Mouse (Mus musculus) frontal cortex, postnatal 14 days (tissue): ENCODE results near the gene Vps52.

Experiments
- DNase-seq, 2 experiments: peaks; one replicate each; pipeline ENCODE4 v3.0.0; 2022; ENCODE audit warnings: low spot score in 2 of 2

Vps52 gene

DNA sequence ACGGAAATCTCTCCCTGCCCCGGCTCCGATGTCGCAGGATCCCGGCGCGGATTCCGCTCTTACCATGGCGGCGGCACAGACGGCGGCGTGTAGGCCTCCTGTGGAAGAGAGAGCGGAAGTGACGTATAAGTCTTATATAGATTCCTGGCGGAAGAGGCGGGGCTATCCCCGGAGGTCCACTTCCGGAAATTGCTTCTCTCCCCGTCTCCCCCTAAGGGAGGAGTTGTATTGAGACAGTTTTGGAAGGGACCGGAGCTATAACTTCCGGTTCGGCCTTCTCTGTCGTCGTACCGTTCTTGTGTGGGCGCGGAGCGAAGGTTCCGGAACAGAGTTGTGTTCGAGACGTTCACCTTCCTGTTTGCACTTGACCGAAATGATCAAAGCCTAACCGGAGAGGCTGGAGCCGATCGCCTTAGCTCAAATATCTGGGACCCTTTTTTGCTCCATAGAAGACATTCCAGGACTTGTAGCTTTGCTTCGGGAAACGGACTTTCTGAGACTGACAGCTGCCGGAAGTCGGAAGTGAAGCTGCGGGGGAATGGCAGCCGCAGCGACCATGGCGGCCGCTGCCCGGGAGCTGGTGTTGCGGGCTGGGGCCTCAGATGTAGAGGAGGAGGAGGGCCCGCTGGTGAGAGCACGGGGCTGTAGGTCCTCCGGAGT lies at the start of gene Vps52, which contains the start of gene Rps18:
Vps52 (plus strand) TSS at position 258 of the 660 bp plus-strand sequence.
Rps18 (minus strand) TSS at position 447 of the 660 bp plus-strand sequence.
- DNase-seq, result peak; percentile 96

DNA sequence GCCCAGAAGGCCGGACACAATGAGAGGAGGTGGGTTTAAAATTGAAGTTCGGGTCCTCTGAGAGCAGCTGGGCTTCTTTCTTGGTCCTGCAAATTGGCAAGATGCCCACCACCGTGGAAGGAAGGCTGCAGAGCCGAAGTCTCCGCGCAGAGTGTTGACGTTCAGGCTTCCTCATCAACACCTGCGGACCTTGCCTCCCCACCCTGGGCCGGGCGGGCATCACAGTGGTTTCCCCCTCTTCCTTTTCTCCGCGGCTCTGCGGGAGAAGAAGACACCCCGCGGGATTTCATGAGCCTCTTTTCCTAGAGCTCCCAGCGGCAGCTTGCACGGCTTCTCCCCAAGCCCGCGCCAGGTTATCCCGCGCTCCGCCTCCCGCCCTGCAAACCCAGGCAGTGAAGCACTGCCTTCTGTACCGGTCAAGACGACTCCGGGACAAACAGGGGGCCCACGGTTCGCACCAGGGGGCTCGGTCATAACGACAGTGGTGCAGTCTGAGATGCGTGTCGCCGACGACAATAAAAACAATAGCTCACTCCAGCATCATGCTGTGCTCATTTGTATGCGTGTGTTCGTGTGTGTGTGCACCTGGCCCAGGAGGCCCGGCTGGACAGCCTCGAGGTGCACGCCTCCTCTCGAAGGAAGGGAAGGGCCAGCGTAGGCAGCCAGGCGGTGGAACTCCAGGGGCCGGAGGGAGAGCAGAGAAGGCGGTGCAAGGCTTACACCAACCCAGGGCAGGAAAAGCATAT lies 47.1 kb upstream of the Vps52 start:
- peak; percentile 51 to 56 for DNase-seq

DNA sequence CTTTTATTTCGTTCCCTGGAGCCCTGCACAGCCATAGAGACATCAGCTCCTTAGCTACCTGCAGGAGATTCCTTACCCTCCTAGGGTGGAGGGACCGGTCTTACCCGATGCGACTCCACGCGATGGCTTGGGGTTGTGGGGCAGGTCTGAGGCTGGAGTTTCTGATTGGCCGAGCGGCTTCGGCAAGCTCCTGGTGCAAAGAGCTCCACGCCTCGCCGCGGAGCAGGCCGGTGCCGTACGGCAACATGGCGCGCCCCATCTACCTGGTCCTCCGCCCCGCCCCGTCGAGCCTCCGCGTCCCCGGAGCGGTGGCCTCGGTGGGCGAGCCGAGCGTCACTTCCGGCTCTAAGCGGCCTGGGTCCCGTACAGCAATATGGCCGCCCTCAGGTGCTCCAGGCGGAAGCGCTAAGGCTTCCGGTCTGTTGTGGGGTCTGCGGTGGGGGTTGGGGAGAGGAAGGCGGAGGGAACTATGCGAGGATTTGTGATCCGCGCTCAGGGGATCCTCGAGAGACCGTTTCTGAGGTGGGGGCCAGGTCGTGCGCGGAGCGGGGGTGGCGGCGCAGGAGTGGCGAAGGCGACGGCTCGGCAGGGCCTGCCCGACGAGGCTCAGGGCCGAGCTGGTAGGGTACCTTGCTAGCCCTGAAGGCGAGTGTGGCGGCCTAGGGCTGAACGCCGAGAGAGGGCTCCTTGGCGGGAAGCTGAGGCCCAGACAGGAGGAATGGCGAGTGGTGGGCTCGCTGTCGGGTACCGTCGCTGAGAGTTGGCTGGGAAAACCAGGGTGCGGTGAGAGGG lies 46.3 kb upstream of the Vps52 start, which contains the start of gene Daxx:
Daxx (plus strand) TSS at position 338 of the 792 bp plus-strand sequence.
- DNase-seq, result peak; percentile 95 to 97

DNA sequence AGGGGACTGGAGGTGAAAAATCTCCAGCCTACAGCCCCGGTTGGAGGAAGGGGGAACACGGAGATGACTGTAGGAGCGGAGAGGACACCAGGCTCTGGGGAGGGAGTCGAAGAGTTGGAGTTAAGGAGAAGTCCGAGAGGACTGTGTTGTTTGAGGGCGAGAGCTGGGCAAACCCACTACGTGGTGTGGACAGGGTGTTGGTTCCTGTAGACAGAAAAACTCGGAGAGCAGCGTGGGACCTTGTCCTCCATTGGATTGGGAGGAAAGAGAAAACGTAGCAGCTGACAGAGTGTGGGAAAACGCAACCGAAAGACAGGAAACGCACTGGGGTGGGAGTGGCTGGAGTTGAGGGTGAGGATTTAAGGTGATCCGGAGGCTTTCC lies 45.8 kb upstream of the Vps52 start:
- no peak for DNase-seq

DNA sequence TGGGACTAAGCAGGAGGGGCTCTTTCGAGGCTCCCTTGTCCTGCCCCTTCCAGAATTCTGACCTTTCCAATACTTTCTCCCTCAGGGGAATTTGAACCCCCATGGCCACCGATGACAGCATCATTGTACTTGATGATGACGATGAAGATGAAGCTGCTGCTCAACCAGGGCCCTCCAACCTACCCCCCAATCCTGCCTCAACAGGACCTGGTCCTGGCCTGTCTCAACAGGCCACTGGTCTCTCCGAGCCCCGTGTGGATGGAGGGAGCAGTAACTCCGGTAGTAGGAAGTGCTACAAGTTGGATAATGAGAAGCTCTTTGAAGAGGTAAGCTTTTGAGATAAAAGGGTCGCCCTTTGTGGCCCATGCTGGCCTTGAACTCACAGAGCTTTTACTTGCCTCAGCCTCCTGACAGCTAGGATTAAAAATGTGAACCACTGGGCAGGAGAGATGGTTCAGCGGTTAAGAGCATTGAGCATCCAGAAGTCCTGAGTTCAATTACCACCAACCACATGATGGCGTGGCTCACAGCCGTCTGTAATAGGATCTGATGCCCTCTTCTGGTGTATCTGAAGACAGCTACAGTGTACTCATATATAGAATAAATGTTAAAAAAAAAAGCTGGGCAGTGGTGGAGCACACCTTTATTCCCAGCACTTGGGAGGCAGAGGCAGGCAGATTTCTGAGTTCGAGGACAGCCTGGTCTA lies 45.1 kb upstream of the Vps52 start:
- DNase-seq, result no peak

DNA sequence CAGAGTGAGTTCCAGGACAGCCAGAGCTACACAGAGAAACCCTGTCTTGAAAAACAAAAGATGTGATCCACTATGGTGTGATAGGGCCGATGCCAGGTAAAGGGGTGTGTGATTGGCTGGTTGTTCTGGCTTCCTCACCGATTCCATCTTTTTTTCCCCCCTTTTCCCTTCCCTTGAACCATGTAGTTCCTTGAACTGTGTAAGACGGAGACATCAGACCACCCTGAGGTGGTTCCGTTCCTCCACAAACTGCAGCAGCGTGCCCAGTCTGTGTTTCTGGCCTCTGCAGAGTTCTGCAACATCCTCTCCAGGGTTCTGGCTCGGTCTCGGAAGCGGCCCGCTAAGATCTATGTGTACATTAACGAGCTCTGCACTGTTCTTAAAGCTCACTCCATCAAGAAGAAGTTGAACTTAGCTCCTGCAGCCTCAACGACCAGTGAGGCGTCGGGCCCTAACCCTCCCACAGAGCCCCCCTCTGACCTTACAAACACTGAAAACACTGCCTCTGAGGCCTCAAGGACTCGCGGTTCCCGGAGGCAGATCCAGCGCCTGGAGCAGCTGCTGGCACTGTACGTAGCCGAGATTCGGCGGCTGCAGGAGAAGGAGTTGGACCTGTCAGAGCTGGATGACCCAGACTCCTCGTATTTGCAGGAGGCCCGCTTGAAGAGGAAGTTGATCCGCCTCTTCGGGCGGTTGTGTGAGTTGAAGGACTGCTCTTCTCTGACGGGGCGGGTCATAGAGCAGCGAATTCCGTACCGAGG lies 44.4 kb upstream of the Vps52 start:
- peak in 1 of 2 experiments; percentile 5 for DNase-seq

DNA sequence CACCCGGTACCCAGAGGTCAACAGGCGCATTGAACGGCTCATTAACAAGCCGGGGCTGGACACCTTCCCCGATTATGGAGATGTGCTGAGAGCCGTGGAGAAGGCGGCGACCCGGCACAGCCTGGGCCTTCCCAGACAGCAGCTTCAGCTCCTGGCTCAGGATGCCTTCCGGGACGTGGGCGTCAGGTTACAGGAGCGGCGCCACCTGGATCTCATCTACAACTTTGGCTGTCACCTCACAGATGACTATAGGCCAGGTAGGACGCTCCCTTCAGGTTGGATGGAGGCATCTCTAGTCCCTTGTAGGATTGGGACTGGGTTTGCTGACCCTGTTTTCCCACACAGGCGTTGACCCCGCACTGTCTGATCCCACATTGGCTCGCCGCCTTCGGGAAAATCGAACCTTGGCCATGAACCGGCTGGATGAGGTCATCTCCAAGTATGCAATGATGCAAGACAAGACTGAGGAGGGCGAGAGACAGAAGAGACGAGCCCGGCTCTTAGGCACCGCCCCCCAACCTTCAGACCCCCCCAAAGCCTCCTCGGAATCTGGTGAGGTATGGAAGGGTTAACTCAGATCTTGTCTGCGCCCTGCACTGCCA lies 43.7 kb upstream of the Vps52 start:
- DNase-seq, result no peak

DNA sequence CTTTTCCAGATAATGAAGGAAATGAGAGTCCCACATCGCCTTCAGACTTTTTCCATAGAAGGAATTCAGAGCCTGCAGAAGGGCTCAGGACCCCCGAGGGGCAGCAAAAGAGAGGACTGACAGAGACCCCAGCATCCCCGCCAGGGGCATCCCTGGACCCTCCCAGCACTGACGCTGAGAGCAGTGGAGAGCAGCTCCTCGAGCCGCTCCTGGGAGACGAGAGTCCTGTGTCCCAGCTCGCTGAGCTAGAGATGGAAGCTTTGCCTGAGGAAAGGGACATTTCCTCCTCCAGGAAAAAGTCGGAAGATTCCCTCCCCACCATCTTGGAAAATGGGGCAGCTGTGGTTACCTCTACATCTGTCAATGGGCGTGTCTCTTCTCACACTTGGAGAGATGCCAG lies 42.3 kb upstream of the Vps52 start:
- no peak for DNase-seq

DNA sequence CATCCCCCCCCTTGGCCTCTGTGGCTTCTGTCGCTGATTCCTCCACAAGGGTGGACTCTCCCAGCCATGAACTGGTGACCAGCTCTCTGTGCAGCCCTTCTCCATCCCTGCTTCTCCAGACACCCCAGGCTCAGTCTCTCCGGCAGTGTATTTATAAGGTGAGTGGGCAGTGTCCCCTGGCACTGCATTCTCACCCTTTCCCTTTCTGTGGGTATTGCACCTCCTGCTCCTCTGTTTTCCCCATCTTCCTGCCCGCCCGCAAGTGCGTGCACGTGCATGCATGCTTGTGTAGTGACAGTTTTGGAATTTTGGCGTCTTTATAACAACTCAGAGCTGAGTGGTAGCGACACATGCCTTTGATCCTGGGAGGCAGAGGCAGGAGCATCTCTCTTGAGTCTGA lies 41.7 kb upstream of the Vps52 start:
- no peak for DNase-seq

DNA sequence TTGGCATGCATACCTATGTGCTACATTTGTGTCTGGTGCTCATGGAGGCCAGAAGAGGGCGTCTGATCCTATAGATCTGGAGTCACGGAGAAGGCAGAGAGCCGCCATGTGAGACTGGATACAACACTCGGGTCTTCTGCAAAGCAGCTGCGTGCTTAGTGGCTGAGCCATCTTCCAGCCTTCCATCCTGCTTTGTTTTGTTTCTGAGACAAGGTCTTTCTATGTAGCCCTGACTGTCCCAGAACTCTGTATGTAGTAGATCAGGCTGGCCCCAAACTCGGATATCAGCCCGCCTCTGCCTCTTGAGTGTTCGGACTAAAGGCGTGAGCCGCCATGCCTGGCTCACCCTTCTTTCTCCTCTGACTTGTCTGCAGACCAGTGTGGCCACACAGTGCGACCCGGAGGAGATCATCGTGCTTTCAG lies 40.6 kb upstream of the Vps52 start:
- no peak for DNase-seq

DNA sequence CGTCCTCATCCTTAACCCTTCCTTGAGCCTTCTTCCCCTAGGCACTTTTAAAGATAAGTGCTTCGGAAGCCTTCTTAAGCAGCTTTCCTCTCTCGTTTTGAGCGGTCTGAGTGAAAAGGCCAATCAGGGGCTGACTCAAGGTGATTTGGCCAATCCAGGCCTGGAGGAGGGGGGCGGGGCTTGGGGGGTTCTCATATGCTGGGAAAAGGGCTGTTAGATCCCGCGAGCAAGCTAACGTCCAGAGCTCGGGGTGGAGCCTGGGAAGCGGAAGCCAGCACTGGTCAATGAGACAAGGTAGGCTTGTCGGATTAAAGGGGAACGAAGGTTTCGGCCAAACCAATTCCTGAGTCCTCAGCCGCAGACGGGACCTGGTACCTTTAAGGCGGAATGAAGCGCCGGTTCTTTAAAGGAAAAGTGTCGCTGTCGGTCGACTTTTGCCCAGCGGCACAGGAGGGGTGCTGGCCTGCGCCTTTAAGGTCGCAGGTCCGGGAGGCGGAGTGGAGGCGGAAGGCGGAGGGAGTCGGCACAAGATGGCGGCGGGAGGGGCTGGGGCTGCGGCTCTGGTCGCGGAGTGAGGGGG lies 39.9 kb upstream of the Vps52 start, which contains the start of the genes Tapbp and Zbtb22:
Tapbp (plus strand) TSS at position 229 of the 580 bp plus-strand sequence.
Zbtb22 (plus strand) TSS at position 234 of the 580 bp plus-strand sequence.
- peak; percentile 93 to 97 for DNase-seq

DNA sequence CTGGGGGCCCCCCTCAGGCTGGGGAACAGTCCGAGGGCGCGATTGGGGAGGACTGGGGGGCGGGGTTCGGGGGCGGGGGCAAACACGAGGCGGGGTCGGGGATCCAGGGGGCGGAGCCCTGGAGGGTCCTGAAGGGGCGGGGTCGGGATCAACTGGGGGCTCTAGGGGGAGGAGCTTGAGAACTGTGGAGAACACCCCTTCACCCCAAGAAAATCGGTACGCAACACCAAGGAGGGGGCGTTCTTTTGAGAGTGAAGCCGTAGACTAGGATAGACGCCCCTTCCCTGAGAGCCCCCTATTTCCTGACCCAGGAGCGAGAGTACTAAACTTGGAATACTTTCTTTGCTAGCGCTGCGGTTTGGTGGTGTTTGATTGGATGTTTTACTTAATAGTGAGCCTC lies 39.3 kb upstream of the Vps52 start:
- no peak for DNase-seq

DNA sequence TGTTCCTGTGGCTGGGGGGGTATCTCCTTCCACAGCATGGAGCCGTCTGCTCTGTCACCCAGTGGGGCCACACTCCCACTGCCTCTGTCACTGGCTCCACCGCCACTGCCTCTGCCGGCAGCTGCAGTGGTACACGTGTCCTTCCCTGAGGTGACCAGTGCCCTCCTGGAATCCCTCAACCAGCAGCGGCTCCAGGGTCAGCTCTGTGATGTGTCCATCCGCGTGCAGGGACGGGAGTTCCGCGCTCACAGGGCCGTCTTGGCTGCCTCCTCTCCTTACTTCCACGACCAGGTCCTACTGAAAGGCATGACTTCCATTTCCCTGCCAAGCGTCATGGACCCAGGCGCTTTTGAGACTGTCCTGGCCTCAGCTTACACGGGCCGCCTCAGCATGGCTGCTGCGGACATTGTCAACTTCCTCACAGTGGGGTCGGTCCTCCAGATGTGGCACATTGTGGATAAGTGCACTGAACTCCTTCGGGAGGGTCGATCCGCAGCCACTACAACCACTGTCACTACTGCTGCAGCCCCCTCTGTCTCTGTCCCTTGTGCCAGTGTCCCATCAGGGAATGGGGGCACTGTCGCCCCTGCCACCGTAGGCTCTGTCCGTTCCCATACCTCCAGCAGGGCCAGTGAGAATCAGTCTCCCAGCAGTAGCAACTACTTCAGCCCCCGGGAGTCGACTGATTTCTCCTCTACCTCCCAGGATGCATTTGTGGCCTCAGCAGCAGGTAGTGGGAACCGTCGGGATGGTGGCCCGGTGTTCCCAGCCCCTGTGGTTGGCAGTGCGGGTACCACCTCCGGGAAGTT lies 38.6 kb upstream of the Vps52 start:
- DNase-seq, result peak in 1 of 2 experiments; percentile 18

DNA sequence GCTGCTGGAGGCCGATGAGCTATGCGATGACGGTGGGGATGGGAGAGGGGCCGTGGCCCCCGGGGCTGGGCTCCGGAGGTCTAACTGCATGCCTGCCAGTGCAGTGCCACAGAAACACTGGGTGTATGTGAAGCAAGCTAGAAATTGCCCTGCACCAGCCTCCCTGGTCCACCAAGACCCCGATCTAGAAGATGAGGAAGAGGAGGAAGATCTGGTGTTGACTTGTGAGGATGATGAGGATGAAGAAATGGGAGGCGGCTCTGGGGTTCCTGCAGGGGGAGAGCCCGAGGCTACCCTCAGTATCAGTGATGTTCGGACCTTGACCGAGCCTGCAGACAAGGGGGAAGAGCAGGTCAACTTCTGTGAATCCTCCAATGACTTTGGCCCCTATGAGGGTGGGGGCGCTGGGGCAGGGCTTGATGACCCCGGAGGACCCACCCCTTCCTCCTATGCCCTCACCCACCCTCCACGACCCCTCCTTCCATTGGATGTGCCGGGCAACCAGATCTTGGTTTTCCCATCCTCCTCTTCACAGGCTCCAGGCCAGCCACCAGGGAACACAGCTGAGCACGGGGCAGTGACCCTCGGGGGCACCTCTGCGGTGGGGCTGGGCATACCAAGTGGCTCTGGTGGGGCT lies 37.8 kb upstream of the Vps52 start:
- DNase-seq, result no peak

DNA sequence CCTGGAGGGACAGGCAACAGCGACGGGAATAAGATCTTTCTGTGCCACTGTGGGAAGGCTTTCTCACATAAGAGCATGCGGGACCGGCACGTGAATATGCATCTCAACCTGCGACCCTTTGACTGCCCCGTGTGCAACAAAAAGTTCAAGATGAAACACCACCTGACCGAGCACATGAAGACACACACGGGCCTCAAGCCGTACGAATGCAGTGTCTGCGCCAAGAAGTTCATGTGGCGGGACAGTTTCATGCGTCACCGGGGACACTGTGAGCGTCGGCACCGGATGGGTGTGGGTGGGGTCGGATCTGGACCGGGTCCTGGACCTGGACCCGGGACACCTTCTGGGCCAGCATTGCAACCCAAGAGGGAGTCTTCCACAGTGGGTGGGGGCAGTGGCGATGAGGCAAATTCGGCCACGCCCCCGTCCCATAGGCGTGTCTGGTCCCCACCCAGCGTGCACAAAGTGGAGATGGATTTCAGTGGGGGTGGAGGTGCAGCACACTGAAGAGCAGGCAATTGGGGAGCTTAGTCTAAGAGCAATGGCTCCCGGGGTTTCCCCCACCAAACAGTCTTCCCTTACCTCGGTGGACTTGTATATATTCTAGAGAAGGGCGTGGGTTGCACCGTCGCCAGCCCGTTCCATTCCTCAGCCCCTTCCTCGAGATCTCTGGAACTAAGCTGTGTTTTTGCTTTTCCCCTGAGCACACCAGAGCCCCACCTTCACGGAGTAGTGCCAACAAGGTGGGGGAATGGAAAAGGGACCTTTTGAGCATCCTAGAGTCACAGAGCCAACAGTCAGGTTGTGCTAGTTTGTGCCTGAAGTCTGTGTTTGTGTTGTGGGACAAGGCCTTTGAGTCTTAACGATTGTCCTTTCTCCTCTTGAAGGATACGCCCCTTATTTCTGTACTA lies 37.1 kb upstream of the Vps52 start:
- no peak for DNase-seq

DNA sequence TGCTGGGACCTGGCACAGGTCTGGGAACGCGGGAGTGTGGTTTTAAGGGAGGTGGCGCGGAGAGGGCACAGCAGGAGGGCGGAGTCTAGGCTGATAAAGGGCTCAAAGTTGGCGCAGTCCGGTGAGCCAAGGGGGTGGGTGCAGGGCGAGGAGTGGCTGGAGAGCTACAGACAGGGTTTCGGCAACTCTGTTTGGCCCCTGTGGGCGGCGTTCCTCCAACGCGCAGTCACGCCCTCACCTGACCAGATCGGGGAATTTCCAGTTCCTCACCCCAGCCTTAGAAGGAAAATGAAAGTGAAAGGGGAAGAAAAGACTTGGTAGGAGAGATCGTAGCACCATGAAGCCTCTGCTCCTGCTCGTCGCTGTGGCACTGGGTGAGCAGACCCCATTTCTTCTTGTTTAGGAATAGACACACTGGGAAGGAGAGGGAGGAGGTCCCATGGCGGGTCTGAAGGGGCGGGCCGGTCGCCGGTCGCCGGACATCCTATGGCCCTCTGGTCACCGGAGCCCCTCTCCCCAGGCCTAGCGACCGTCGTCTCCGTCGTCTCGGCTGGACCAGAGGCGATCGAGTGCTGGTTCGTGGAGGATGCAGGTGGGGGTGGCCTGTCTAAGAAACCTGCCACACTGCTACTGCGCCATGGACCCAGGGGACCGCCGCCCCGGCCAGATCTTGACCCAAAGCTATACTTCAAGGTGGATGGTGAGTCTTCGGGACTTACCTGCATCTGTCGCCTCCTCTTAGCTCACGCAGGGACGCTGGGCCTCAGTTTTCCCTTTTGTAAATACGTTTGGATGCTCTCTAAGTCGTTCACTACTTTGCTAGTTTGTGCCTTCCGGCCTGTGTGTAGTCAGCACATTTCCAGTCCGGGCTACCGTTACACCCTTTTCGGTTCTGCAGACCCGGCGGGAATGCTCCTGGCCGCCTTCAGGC lies 36.0 kb upstream of the Vps52 start:
- peak in 1 of 2 experiments; percentile 37 for DNase-seq
